In the genomic region with DNA sequence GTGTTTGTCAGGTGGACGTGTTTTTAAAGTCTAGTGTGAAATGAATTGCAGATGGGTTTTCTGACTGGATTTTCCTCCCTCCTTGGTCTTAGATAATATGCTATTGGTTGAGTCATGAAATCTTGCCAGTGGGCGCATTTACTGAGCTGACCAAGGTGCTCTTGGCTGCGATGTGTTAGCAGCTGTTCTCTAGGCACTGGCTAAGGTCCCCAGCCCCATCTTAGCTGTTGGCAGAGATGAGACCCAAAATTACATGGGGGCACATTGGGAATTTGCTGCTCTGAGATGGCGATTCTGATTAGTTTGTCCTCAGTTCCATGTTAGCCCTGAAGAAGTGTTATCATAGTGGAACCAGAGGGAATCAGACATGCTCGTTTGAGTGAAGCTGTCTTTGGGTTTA, we compare ENCODE assay signal across 10 mouse cellular contexts.
"Had no signal": no experiment of that assay in that cellular context is flagged by ENCODE, and none has a peak within 500 bp of the region (broad histone marks: within the 10 kb centered on the region; RNA-seq: fewer than 3 reads in every experiment).

No protein-coding gene starts in this region.

- H3K4me2 ChIP-seq: liver, embryonic 13.5 days; midbrain, embryonic 11.5 days had no signal

- H3K36me3 ChIP-seq: liver, embryonic 13.5 days had no signal

- H3K9ac ChIP-seq: liver, embryonic 13.5 days had no signal

- H3K9me3 ChIP-seq: liver, embryonic 13.5 days had no signal

- DNase-seq: kidney, postnatal 25 days; liver, embryonic 13.5 days; lung, adult 2 months; lung, postnatal 14 days; lung, postnatal 4 days; midbrain, embryonic 14.5 days; thymus, adult 18-20 months; thymus, postnatal 36 days had no signal

- H3K27me3 ChIP-seq: liver, embryonic 13.5 days had no signal

- H3K4me1 ChIP-seq: liver, embryonic 13.5 days had no signal

- H3K4me3 ChIP-seq: liver, embryonic 13.5 days had no signal

- H3K27ac ChIP-seq: kidney, postnatal 0 days; liver, embryonic 13.5 days had no signal
